Mouse (Mus musculus): ENCODE results near the gene Cd93.

Cd93 gene

GRCm38 (mm10) chr2:148442710-148443109 lies 653 bp downstream of the Cd93 start:
- DNase-seq (ENCODE audit: low spot score in 2 of 2), result no peak

GRCm38 (mm10) chr2:148442172-148442571 lies 1.2 kb downstream of the Cd93 start:
- no peak for DNase-seq (ENCODE audit: low spot score in 2 of 2)

- DNase-seq (ENCODE audit: low spot score in 2 of 2), result no peak
These were observed 1.9 kb downstream of the Cd93 start for GRCm38 (mm10) chr2:148441421-148441820.

GRCm38 (mm10) chr2:148439691-148440276 lies 3.6 kb downstream of the Cd93 start:
- no peak for DNase-seq (ENCODE audit: low spot score in 2 of 2)

- DNase-seq (ENCODE audit: low spot score in 2 of 2), result no peak
These were observed 7.1 kb downstream of the Cd93 start for GRCm38 (mm10) chr2:148436285-148436684.

- no peak for DNase-seq (ENCODE audit: low spot score in 2 of 2)
These were observed 11.0 kb downstream of the Cd93 start for GRCm38 (mm10) chr2:148432346-148432745.

GRCm38 (mm10) chr2:148430941-148431340 lies 12.4 kb downstream of the Cd93 start:
- no peak for DNase-seq (ENCODE audit: low spot score in 2 of 2)

GRCm38 (mm10) chr2:148429001-148429505 lies 14.3 kb downstream of the Cd93 start:
- no peak for DNase-seq (ENCODE audit: low spot score in 2 of 2)

GRCm38 (mm10) chr2:148428523-148428922 lies 14.8 kb downstream of the Cd93 start:
- no peak for DNase-seq (ENCODE audit: low spot score in 2 of 2)

- no peak for DNase-seq (ENCODE audit: low spot score in 2 of 2)
These were observed 15.8 kb downstream of the Cd93 start for GRCm38 (mm10) chr2:148427553-148427952.

GRCm38 (mm10) chr2:148425709-148426382 lies 17.5 kb downstream of the Cd93 start:
- no peak for DNase-seq (ENCODE audit: low spot score in 2 of 2)

- DNase-seq (ENCODE audit: low spot score in 2 of 2), result no peak
These were observed 21.7 kb downstream of the Cd93 start for GRCm38 (mm10) chr2:148421706-148422105.

- no peak for DNase-seq (ENCODE audit: low spot score in 2 of 2)
These were observed 22.3 kb downstream of the Cd93 start for GRCm38 (mm10) chr2:148421112-148421511.

- no peak for DNase-seq (ENCODE audit: low spot score in 2 of 2)
These were observed 23.6 kb downstream of the Cd93 start for GRCm38 (mm10) chr2:148419776-148420175.

GRCm38 (mm10) chr2:148419151-148419550 lies 24.2 kb downstream of the Cd93 start:
- no peak for DNase-seq (ENCODE audit: low spot score in 2 of 2)

- no peak for DNase-seq (ENCODE audit: low spot score in 2 of 2)
These were observed 33.5 kb downstream of the Cd93 start for GRCm38 (mm10) chr2:148409821-148410220.

GRCm38 (mm10) chr2:148409141-148409540 lies 34.2 kb downstream of the Cd93 start:
- peak; percentile 74 to 85 for DNase-seq (ENCODE audit: low spot score in 2 of 2)

- DNase-seq (ENCODE audit: low spot score in 2 of 2), result no peak
These were observed 34.6 kb downstream of the Cd93 start for GRCm38 (mm10) chr2:148408761-148409120.

GRCm38 (mm10) chr2:148407870-148408760 lies 35.2 kb downstream of the Cd93 start, which contains the start of gene Thbd:
Thbd (minus strand) TSS chr2:148408188.
- peak; percentile 62 to 83 for DNase-seq (ENCODE audit: low spot score in 2 of 2)

- DNase-seq (ENCODE audit: low spot score in 2 of 2), result peak; percentile 28 to 55
These were observed 36.1 kb downstream of the Cd93 start for GRCm38 (mm10) chr2:148406971-148407869.
